Mouse (Mus musculus): Measurements from ENCODE around the gene Ccl17. TPM values are rescaled to one million over a fixed set of nuclear protein-coding genes. Genes with fewer than 3 reads are reported as not detected.

Gene Ccl17
- total RNA-seq, 2 experiments from 2014 or later = 3.3 to 5.2 TPM

Other genes starting within 250 kb of the Ccl17 start
- gene Rspry1, start 208.5 kb upstream of the Ccl17 start, total RNA-seq (2021) = 10 to 100 TPM; 24.3 to 30.2 TPM
- gene Fam192a, start 208.5 kb upstream of the Ccl17 start, total RNA-seq (2021) = 10 to 100 TPM; 40.5 to 42.0 TPM
- gene Arl2bp, start 143.9 kb upstream of the Ccl17 start, total RNA-seq (2021) = 100 to 1,000 TPM; 154 to 158 TPM
- 10 to 100 TPM; 62.1 to 74.8 TPM for gene Pllp, start 114.2 kb upstream of the Ccl17 start, total RNA-seq (2021)
- gene Ccl22, start 64.9 kb upstream of the Ccl17 start, total RNA-seq (2021) = not detected
- 100 to 1,000 TPM; 490 to 500 TPM for gene Cx3cl1, start 38.4 kb upstream of the Ccl17 start, total RNA-seq (2021)
- 10 to 100 TPM; 81.5 to 96.6 TPM for gene Coq9, start 27.9 kb downstream of the Ccl17 start, total RNA-seq (2021)
- 10 to 100 TPM; 70.8 to 71.9 TPM for gene Ciapin1, start 27.9 kb downstream of the Ccl17 start, total RNA-seq (2021)
- 10 to 100 TPM; 65.6 to 67.4 TPM for gene Polr2c, start 47.0 kb downstream of the Ccl17 start, total RNA-seq (2021)
- gene Dok4, start 65.9 kb downstream of the Ccl17 start, total RNA-seq (2021) = 10 to 100 TPM; 31.2 to 32.7 TPM
- gene Ccdc102a, start 107.6 kb downstream of the Ccl17 start, total RNA-seq (2021) = 1 to 10 TPM; 2.0 to 2.3 TPM
- under 1 TPM in 1 of 2 experiments, not detected in 1; 0.87 TPM for gene Adgrg5, start 113.2 kb downstream of the Ccl17 start, total RNA-seq (2021)
- 100 to 1,000 TPM; 101 to 103 TPM for gene Adgrg1, start 164.3 kb downstream of the Ccl17 start, total RNA-seq (2021)
- under 1 TPM; 0.21 to 0.22 TPM for gene Adgrg3, start 207.2 kb downstream of the Ccl17 start, total RNA-seq (2021)
- 1 to 10 TPM; 1.4 to 1.5 TPM for gene Drc7, start 244.7 kb downstream of the Ccl17 start, total RNA-seq (2021)

Data from layer of hippocampus, postnatal 25 days (tissue).